In genomic region chr2:32045375-32045774, GRCm38 (mm10) we compare ENCODE assay signal across 18 mouse cellular contexts. TPM values are rescaled to one million over a fixed set of nuclear protein-coding genes. Genes with fewer than 3 reads are reported as not detected.
DNase-seq lines count a peak whose midpoint lies in the region; ATAC-seq and TF ChIP-seq lines count a peak whose summit lies in the region.
"Had no signal": no experiment of that assay in that cellular context is flagged by ENCODE, and none has a peak within 500 bp of the region (broad histone marks: within the 10 kb centered on the region; RNA-seq: fewer than 3 reads in every experiment).

No protein-coding gene starts in this region.

- no peak for TF ChIP-seq CTCF in left cerebral cortex, adult 2 months (IDR thresholded peaks at IDR 0.05)

- no peaks in the 10 kb centered on the region for H3K27me3 ChIP-seq in heart, embryonic 10.5 days (ENCODE audit: insufficient read depth, poor library complexity, severe bottlenecking)
- no peaks in the 10 kb centered on the region for H3K27me3 ChIP-seq in kidney, embryonic 16.5 days (ENCODE audit: insufficient read depth, low read length)
- H3K27me3 ChIP-seq: forebrain, embryonic 15.5 days; liver, embryonic 13.5 days; megakaryocyte, embryonic 14.5 days; neural tube, embryonic 13.5 days had no signal

- H3K9me3 ChIP-seq in heart, embryonic 10.5 days: no peaks in the 10 kb centered on the region
- no peaks in the 10 kb centered on the region for H3K9me3 ChIP-seq in kidney, embryonic 16.5 days (ENCODE audit: low read length)
- H3K9me3 ChIP-seq: forebrain, embryonic 15.5 days; liver, embryonic 13.5 days; megakaryocyte, embryonic 14.5 days; neural tube, embryonic 13.5 days had no signal

- peak; percentile 65 for ATAC-seq in kidney, embryonic 16.5 days (ENCODE audit: low FRiP score, low TSS enrichment)
- ATAC-seq: forebrain, embryonic 15.5 days had no signal

- peak overlapping the region; percentile 87 for H3K27ac ChIP-seq in heart, embryonic 10.5 days
- H3K27ac ChIP-seq in kidney, embryonic 16.5 days (ENCODE audit: low read length): no peak overlapping the region
- H3K27ac ChIP-seq in left cerebral cortex, adult 2 months: no peak overlapping the region
- H3K27ac ChIP-seq: forebrain, embryonic 15.5 days; neural tube, embryonic 13.5 days had no signal

- peaks cover 90% of the 10 kb centered on the region for H3K36me3 ChIP-seq in heart, embryonic 10.5 days
- peaks cover 48% of the 10 kb centered on the region for H3K36me3 ChIP-seq in kidney, embryonic 16.5 days (ENCODE audit: insufficient read depth, low read length)

- no peak for DNase-seq in heart, embryonic 10.5 days (ENCODE audit: low spot score)
- no peak for DNase-seq in heart, postnatal 25 days (ENCODE audit: low spot score)
- DNase-seq in kidney, adult 9 months: no peak
- peak; percentile 75 for DNase-seq in gastrocnemius, postnatal 14 days
- DNase-seq in thymus, postnatal 14 days: peak; percentile 69
- no peak for DNase-seq in T-cell, adult 2 months (ENCODE audit: low spot score)
- no peak for DNase-seq in left cerebral cortex, adult 2 months (ENCODE audit: extremely low spot score in 1 of 2, low spot score in 2 of 2)
- DNase-seq: adrenal gland, postnatal 36 days; cerebellum, adult 9-10 months; embryo, embryonic 11 days; kidney, postnatal 14 days; liver, embryonic 13.5 days; right cerebral cortex, postnatal 4 days had no signal

- H3K4me3 ChIP-seq in heart, embryonic 10.5 days: no peak overlapping the region
- no peak overlapping the region for H3K4me3 ChIP-seq in kidney, embryonic 16.5 days (ENCODE audit: low read length)
- no peak overlapping the region for H3K4me3 ChIP-seq in left cerebral cortex, adult 2 months
- H3K4me3 ChIP-seq: erythroblast, embryonic 14.5 days; forebrain, embryonic 15.5 days; liver, embryonic 13.5 days; megakaryocyte, embryonic 14.5 days; neural tube, embryonic 13.5 days had no signal

- intact Hi-C loops in heart, postnatal 25 days (cut with DNase I): loop anchor here (5.0 kb wide), 1 partner anchor 87 kb away; no protein-coding TSS in a partner anchor
- intact Hi-C loops in gastrocnemius, postnatal 14 days (cut with DNase I; ENCODE audit: low total_unique reads): no loop called here
- intact Hi-C loops in left cerebral cortex, adult 2 months (cut with DNase I): no loop called here

- 61% methylated on average over 6 of the region's 6 CpGs for WGBS in heart, embryonic 10.5 days
- 41% methylated on average over 6 of the region's 6 CpGs for WGBS in kidney, embryonic 16.5 days

- H3K4me2 ChIP-seq in kidney, embryonic 16.5 days (replicated peaks; ENCODE audit: low read depth, low read length): no peak overlapping the region
- H3K4me2 ChIP-seq: forebrain, embryonic 15.5 days; liver, embryonic 13.5 days; neural tube, embryonic 13.5 days had no signal

- no peak overlapping the region for H3K9ac ChIP-seq in kidney, embryonic 16.5 days (replicated peaks; ENCODE audit: low read length)
- H3K9ac ChIP-seq: forebrain, embryonic 15.5 days; liver, embryonic 13.5 days; neural tube, embryonic 13.5 days had no signal

- H3K4me1 ChIP-seq in heart, embryonic 10.5 days: peaks cover 42% of the 10 kb centered on the region
- H3K4me1 ChIP-seq in kidney, embryonic 16.5 days (ENCODE audit: insufficient read depth, low read length): peaks cover 3% of the 10 kb centered on the region; the same call in 1 of the 2 replicates
- H3K4me1 ChIP-seq: forebrain, embryonic 15.5 days; liver, embryonic 13.5 days; megakaryocyte, embryonic 14.5 days; neural tube, embryonic 13.5 days had no signal

RNA-seq across cellular contexts. Expression of gene Fam78a, which starts 39.3 kb away (rescaled TPM):
- 37.7 and 60.1 TPM in 2 replicates for polyA plus RNA-seq in heart, embryonic 10.5 days (2016; fragmentation: Nextera tagmentation; extraction: Ambion mirVana)
- total RNA-seq in heart, postnatal 25 days (2021): 10 to 100 TPM; 20.0 TPM
- polyA plus RNA-seq in kidney, embryonic 16.5 days (2015; fragmentation: Nextera tagmentation; extraction: Ambion mirVana): 1.6 and 1.8 TPM in 2 replicates
- total RNA-seq in gastrocnemius, postnatal 14 days (2021): 10 to 100 TPM in 1 of 2 experiments, 1 to 10 TPM in 1; 9.5 to 20.5 TPM
- total RNA-seq in left cerebral cortex, adult 2 months (2021): 1 to 10 TPM; 9.0 to 9.7 TPM

RNA-seq across cellular contexts. Expression of gene Plpp7, which starts 50.0 kb away (rescaled TPM):
- polyA plus RNA-seq in heart, embryonic 10.5 days (2016; fragmentation: Nextera tagmentation; extraction: Ambion mirVana): 10.9 and 12.9 TPM in 2 replicates
- total RNA-seq in heart, postnatal 25 days (2021): 10 to 100 TPM; 31.8 to 33.7 TPM
- polyA plus RNA-seq in kidney, embryonic 16.5 days (2015; fragmentation: Nextera tagmentation; extraction: Ambion mirVana): 6.8 and 7.8 TPM in 2 replicates
- total RNA-seq in gastrocnemius, postnatal 14 days (2021): 100 to 1,000 TPM in 1 of 2 experiments, 10 to 100 TPM in 1; 87.5 to 102 TPM
- 10 to 100 TPM; 26.8 to 29.3 TPM for total RNA-seq in left cerebral cortex, adult 2 months (2021)

Comparison
In these comparisons a context has a peak if more than half of its experiments do, and no peak if none do; other contexts are left out.
1. DNase-seq: peak in gastrocnemius, postnatal 14 days (single experiment) and thymus, postnatal 14 days (single experiment); none in heart, embryonic 10.5 days (single experiment), heart, postnatal 25 days (single experiment), kidney, adult 9 months (single experiment), T-cell, adult 2 months (single experiment) and left cerebral cortex, adult 2 months (0 of 2).